Mouse (Mus musculus) kidney, postnatal 0 days (tissue): Measurements from ENCODE around the gene Ifitm2. TPM values are rescaled to one million over a fixed set of nuclear protein-coding genes. Genes with fewer than 3 reads are reported as not detected.
A peak's percentile ranks its signal among the peaks of the same experiment; 100 is the strongest.

Experiments
- ATAC-seq: fragments of 200-750 bp; cut with Nextera tagmentation; replicated peaks from 2 replicates; pipeline ENCODE4 v1.8.0; 2017; ENCODE audit warnings: low read depth, moderate number of reproducible peaks, moderate TSS enrichment, moderate library complexity; ENCODE audit not compliant: low FRiP score
- DNase-seq: peaks from one replicate; pipeline ENCODE4 v3.0.0-alpha.2; 2016; ENCODE audit warnings: low spot score
- H3K27ac ChIP-seq: fragments of 300-500 bp; sonication (generic); 2 replicates; pipeline ENCODE4 v1.5.1; 2014; ENCODE audit warnings: mild to moderate bottlenecking
- H3K27me3 ChIP-seq: fragments of 300-500 bp; sonication (generic); 2 replicates; pipeline ENCODE4 v1.6.1; 2014; ENCODE audit warnings: low read length, mixed read lengths; ENCODE audit not compliant: insufficient read depth
- H3K36me3 ChIP-seq: fragments of 300-500 bp; sonication (generic); 2 replicates; pipeline ENCODE4 v1.6.1; 2014; ENCODE audit warnings: low read length, mixed read lengths; ENCODE audit not compliant: insufficient read depth
- H3K4me1 ChIP-seq: fragments of 300-500 bp; sonication (generic); replicated peaks from 2 replicates; pipeline ENCODE4 v1.6.1; 2014; ENCODE audit warnings: antibody characterized with exemption, low read length, mixed read lengths; ENCODE audit not compliant: insufficient read depth
- H3K4me2 ChIP-seq: fragments of 300-500 bp; sonication (generic); 2 replicates; pipeline ENCODE4 v1.6.1; 2014; ENCODE audit warnings: mild to moderate bottlenecking, low read length, moderate library complexity, mixed read lengths
- H3K4me3 ChIP-seq: fragments of 300-500 bp; sonication (generic); replicated peaks from 2 replicates; pipeline ENCODE4 v1.5.1; 2014; ENCODE audit warnings: low read depth, low read length
- H3K9ac ChIP-seq: fragments of 300-500 bp; sonication (generic); 2 replicates; pipeline ENCODE4 v1.6.1; 2014; ENCODE audit warnings: low read depth, low read length
- H3K9me3 ChIP-seq: fragments of 300-500 bp; sonication (generic); replicated peaks from 2 replicates; pipeline ENCODE4 v1.6.1; 2016; ENCODE audit warnings: low read length, inconsistent platforms, mixed read lengths
- CTCF ChIP-seq: IDR thresholded peaks from 2 replicates; pipeline ENCODE4 v1.5.1; 2016; ENCODE audit warnings: antibody characterized with exemption, low read depth, mild to moderate bottlenecking, moderate library complexity
- WGBS: fragments of 180-500 bp; shearing (Covaris S2); extraction: QIAGEN DNeasy Blood & Tissue Kit; methylation state at CpG from one replicate; pipeline ENCODE4 v1.1.7; 2014; 5-methylcytosine and 5-hydroxymethylcytosine counted together
- polyA plus RNA-seq: library from polyadenylated mRNA; unstranded; fragments of >200 nt; fragmentation: Nextera tagmentation; extraction: Ambion mirVana; gene quantifications from 2 replicates; pipeline ENCODE4 v1.2.1, GENCODE M21; 2015

The Ifitm2 gene
- polyA plus RNA-seq, 1 experiment from 2014 or later: 1,251 TPM

DNA sequence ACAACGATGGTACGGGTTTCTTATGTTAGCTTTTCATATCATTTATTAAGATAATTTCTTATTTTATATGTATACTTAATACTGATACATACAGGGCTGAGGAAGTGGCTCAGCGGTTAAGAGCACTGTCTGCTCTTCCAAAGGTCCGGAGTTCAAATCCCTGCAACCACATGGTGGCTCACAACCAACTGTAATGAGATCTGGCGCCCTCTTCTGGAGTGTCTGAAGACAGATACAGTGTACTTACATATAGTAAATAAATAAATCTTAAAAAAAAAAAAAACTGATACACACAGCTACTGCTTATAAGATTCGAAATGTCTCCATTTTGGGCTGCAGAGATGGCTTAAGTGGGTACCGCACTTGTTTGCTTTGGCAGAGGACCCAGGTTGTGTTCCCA lies 48.1 kb downstream of the Ifitm2 start:
- 91% methylated on average over 7 of the region's 7 CpGs for WGBS
- H3K27ac ChIP-seq: no peak overlapping the region
- H3K9ac ChIP-seq: no peak overlapping the region
- H3K4me3 ChIP-seq: no peak overlapping the region
- no peaks in the 10 kb centered on the region for H3K27me3 ChIP-seq
- no peaks in the 10 kb centered on the region for H3K4me1 ChIP-seq
- DNase-seq: no peak
- TF ChIP-seq CTCF: peak; percentile 52
- no peaks in the 10 kb centered on the region for H3K36me3 ChIP-seq
- no peak for ATAC-seq
- H3K4me2 ChIP-seq: no peak overlapping the region
- no peaks in the 10 kb centered on the region for H3K9me3 ChIP-seq

- Histone ChIP-seq H3K27me3 (no peaks in the 10 kb centered on the region), H3K27ac (no peak overlapping the region), H3K4me2 (no peak overlapping the region), H3K9me3 (no peaks in the 10 kb centered on the region), H3K9ac (no peak overlapping the region), H3K4me3 (no peak overlapping the region), H3K36me3 (no peaks in the 10 kb centered on the region), H3K4me1 (no peaks in the 10 kb centered on the region)
- TF ChIP-seq CTCF: no peak
- DNase-seq (no peak), ATAC-seq (no peak)
- WGBS: 80% methylated on average over 13 of the region's 13 CpGs
Measured at GRCm38 (mm10) chr7:140907131-140907530, 48.7 kb downstream of the Ifitm2 start.

GRCm38 (mm10) chr7:140905642-140906081 lies 50.1 kb downstream of the Ifitm2 start:
- Histone ChIP-seq H3K4me3 (no peak overlapping the region), H3K4me2 (no peak overlapping the region), H3K9me3 (no peaks in the 10 kb centered on the region), H3K27me3 (no peaks in the 10 kb centered on the region), H3K9ac (no peak overlapping the region), H3K36me3 (no peaks in the 10 kb centered on the region), H3K27ac (peak overlapping the region; percentile 50; the same call in 1 of the 2 replicates), H3K4me1 (no peaks in the 10 kb centered on the region; the same call in 1 of the 2 replicates)
- DNase-seq (no peak), ATAC-seq (no peak)
- WGBS: 77% methylated on average over 2 of the region's 2 CpGs
- no peak for TF ChIP-seq CTCF

Other genes with a start within 250 kb of the Ifitm2 start
- 4.4 and 6.2 TPM in 2 replicates for gene Cyp2e1, start 192.2 kb downstream of the Ifitm2 start, polyA plus RNA-seq
- not detected in 2 replicates for gene Syce1, start 168.1 kb downstream of the Ifitm2 start, polyA plus RNA-seq
- gene Zfp941, start 133.8 kb downstream of the Ifitm2 start, polyA plus RNA-seq: 1.2 and 1.3 TPM in 2 replicates
- gene Urah, start 121.0 kb downstream of the Ifitm2 start, polyA plus RNA-seq: 0.61 and 1.1 TPM in 2 replicates
- not detected in 2 replicates for gene Scgb1c1, start 110.4 kb downstream of the Ifitm2 start, polyA plus RNA-seq
- not detected in 2 replicates for gene Odf3, start 108.2 kb downstream of the Ifitm2 start, polyA plus RNA-seq
- gene Gm45785, start 99.7 kb downstream of the Ifitm2 start, polyA plus RNA-seq: 0.18 TPM in 1 of 2 replicates, not detected in the other
- 45.0 and 53.1 TPM in 2 replicates for gene Ric8a, start 99.0 kb downstream of the Ifitm2 start, polyA plus RNA-seq
- 48.0 and 53.9 TPM in 2 replicates for gene Bet1l, start 98.4 kb downstream of the Ifitm2 start, polyA plus RNA-seq
- gene Psmd13, start 74.0 kb downstream of the Ifitm2 start, polyA plus RNA-seq: 198 and 219 TPM in 2 replicates
- gene Sirt3, start 73.7 kb downstream of the Ifitm2 start, polyA plus RNA-seq: 47.2 and 48.6 TPM in 2 replicates
- gene Cox8b, start 55.5 kb downstream of the Ifitm2 start, polyA plus RNA-seq: 0.39 and 0.47 TPM in 2 replicates
- gene Nlrp6, start 35.1 kb downstream of the Ifitm2 start, polyA plus RNA-seq: 2.1 and 2.6 TPM in 2 replicates
- 20.3 and 20.7 TPM in 2 replicates for gene Pgghg, start 14.6 kb downstream of the Ifitm2 start, polyA plus RNA-seq
- gene Ifitm5, start 5.7 kb downstream of the Ifitm2 start, polyA plus RNA-seq: 1.5 and 2.2 TPM in 2 replicates
- gene Gm45717, start 50 bp downstream of the Ifitm2 start, polyA plus RNA-seq: 0.45 and 0.68 TPM in 2 replicates
- 117 and 163 TPM in 2 replicates for gene Ifitm1, start 11.2 kb upstream of the Ifitm2 start, polyA plus RNA-seq
- gene Ifitm3, start 54.8 kb upstream of the Ifitm2 start, polyA plus RNA-seq: 515 and 606 TPM in 2 replicates
- 1.1 and 1.5 TPM in 2 replicates for gene Ifitm6, start 61.9 kb upstream of the Ifitm2 start, polyA plus RNA-seq
- gene Gm17387, start 73.1 kb upstream of the Ifitm2 start, polyA plus RNA-seq: not detected in 2 replicates
- 6.4 and 7.4 TPM in 2 replicates for gene B4galnt4, start 105.1 kb upstream of the Ifitm2 start, polyA plus RNA-seq
- gene Pkp3, start 122.2 kb upstream of the Ifitm2 start, polyA plus RNA-seq: 11.1 and 13.4 TPM in 2 replicates
- gene Sigirr, start 144.6 kb upstream of the Ifitm2 start, polyA plus RNA-seq: 54.1 and 59.6 TPM in 2 replicates
- 6.9 and 8.1 TPM in 2 replicates for gene Ano9, start 161.8 kb upstream of the Ifitm2 start, polyA plus RNA-seq
- 75.3 and 85.1 TPM in 2 replicates for gene Ptdss2, start 166.4 kb upstream of the Ifitm2 start, polyA plus RNA-seq
- gene Rnh1, start 216.9 kb upstream of the Ifitm2 start, polyA plus RNA-seq: 136 and 147 TPM in 2 replicates
- gene Hras, start 238.0 kb upstream of the Ifitm2 start, polyA plus RNA-seq: 91.5 and 95.5 TPM in 2 replicates
- gene Lrrc56, start 238.2 kb upstream of the Ifitm2 start, polyA plus RNA-seq: 9.9 and 10.8 TPM in 2 replicates